Mouse (Mus musculus) neural tube, embryonic 11.5 days (tissue): ENCODE measurements around the gene Neu3. TPM values are rescaled to one million over a fixed set of nuclear protein-coding genes. Genes with fewer than 3 reads are reported as not detected.

ENCODE experiments used
- ATAC-seq: fragments of 200-750 bp; cut with Nextera tagmentation; 2 replicates; pipeline ENCODE4 v1.8.0; 2017; ENCODE audit warnings: moderate number of reproducible peaks, mild to moderate bottlenecking, moderate TSS enrichment, moderate library complexity; ENCODE audit not compliant: insufficient read depth, low FRiP score, low TSS enrichment
- DNase-seq: peaks from one replicate; pipeline ENCODE4 v3.0.0-alpha.2; 2015; ENCODE audit warnings: low spot score
- H3K27ac ChIP-seq: fragments of 300-500 bp; sonication (generic); 2 replicates; pipeline ENCODE4 v1.5.1; 2014; ENCODE audit warnings: low read depth, mild to moderate bottlenecking, low read length
- H3K27me3 ChIP-seq: fragments of 300-500 bp; sonication (generic); 2 replicates; pipeline ENCODE4 v1.6.1; 2014; ENCODE audit warnings: mild to moderate bottlenecking, low read length, mixed read lengths; ENCODE audit not compliant: control insufficient read depth, insufficient read depth
- H3K36me3 ChIP-seq: fragments of 300-500 bp; sonication (generic); 2 replicates; pipeline ENCODE4 v1.6.1; 2014; ENCODE audit warnings: mild to moderate bottlenecking, low read length, moderate library complexity, mixed read lengths; ENCODE audit not compliant: control insufficient read depth, insufficient read depth
- H3K4me1 ChIP-seq: fragments of 300-500 bp; sonication (generic); 2 replicates; pipeline ENCODE4 v1.6.1; 2014; ENCODE audit warnings: low read length, mixed read lengths; ENCODE audit not compliant: control insufficient read depth, insufficient read depth
- H3K4me2 ChIP-seq: fragments of 300-500 bp; sonication (generic); 2 replicates; pipeline ENCODE4 v1.6.1; 2014; ENCODE audit warnings: low read depth, mild to moderate bottlenecking, moderate library complexity
- H3K4me3 ChIP-seq: fragments of 300-500 bp; sonication (generic); 2 replicates; pipeline ENCODE4 v1.5.1; 2014; ENCODE audit warnings: low read depth, low read length
- H3K9ac ChIP-seq: fragments of 300-500 bp; sonication (generic); 2 replicates; pipeline ENCODE4 v1.6.1; 2014; ENCODE audit warnings: mild to moderate bottlenecking, low read length
- H3K9me3 ChIP-seq: fragments of 300-500 bp; sonication (generic); 2 replicates; pipeline ENCODE4 v1.6.1; 2016; ENCODE audit warnings: low read length; ENCODE audit not compliant: control insufficient read depth
- WGBS: fragments of 180-500 bp; shearing (Covaris S2); extraction: QIAGEN DNeasy Blood & Tissue Kit; methylation state at CpG from one replicate; pipeline ENCODE4 v1.1.7; 2014; 5-methylcytosine and 5-hydroxymethylcytosine counted together
- polyA plus RNA-seq: library from polyadenylated mRNA; unstranded; fragments of >200 nt; fragmentation: Nextera tagmentation; extraction: Ambion mirVana; gene quantifications from 2 replicates; pipeline ENCODE4 v1.2.1, GENCODE M21; 2014

Neu3 gene
- polyA plus RNA-seq, 1 experiment from 2014 or later: 2.0 TPM

DNA sequence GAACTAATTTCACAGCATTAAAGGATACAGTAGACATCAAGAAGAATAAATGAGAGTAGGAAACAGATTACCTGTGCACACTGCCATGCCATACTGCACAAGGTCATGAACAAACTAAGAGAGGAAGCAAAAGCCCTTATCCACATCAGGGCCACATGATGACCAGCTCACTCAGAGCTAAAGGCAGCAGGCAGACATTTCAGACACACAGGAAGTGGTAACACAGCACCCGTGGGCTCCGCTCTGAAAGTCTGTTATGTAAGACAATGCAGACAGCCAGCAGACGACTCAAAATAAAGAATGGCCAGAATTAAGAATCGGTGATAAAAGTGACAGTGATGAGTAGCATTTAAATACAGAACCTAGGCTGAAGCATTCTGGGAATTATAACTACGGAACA lies 46.8 kb downstream of the Neu3 start:
- Histone ChIP-seq H3K4me1 (no peaks in the 10 kb centered on the region), H3K9me3 (no peaks in the 10 kb centered on the region), H3K36me3 (no peaks in the 10 kb centered on the region), H3K27ac (no peak overlapping the region), H3K4me3 (no peak overlapping the region), H3K27me3 (no peaks in the 10 kb centered on the region), H3K9ac (no peak overlapping the region), H3K4me2 (no peak overlapping the region)
- no peak for ATAC-seq
- DNase-seq: no peak
- WGBS: 87% methylated on average over 5 of the region's 5 CpGs

DNA sequence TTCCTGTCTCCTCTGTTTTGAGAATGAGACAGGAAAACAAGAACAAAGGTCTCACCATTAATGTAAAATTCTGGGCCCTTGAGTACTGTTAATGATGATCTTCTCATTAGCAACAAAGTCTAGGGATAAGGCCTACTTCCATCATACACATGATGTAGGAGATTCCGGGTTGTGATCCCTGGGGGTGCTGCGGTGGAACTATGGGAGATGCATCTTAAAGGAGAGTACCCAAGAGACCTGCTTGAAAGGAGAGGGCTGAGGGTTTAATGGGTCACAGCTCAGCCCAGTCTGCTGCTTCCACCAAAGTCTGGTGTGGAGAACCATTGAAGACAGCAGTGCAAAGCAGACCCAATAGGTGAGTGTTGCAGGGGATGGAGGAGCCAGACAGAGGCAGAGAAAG lies 65.0 kb downstream of the Neu3 start, which contains the start of gene Olfr521:
Gene Olfr521, plus strand, starts transcription at position 301 of the 400 bp plus-strand sequence.
- Histone ChIP-seq H3K27me3 (no peaks in the 10 kb centered on the region), H3K4me1 (no peaks in the 10 kb centered on the region), H3K9me3 (peaks cover 7% of the 10 kb centered on the region), H3K27ac (no peak within 1 kb of the TSS), H3K9ac (no peak within 1 kb of the TSS), H3K4me2 (no peak within 1 kb of the TSS), H3K36me3 (no peaks in the 10 kb centered on the region), H3K4me3 (no peak within 1 kb of the TSS)
- ATAC-seq (no peak), DNase-seq (no peak)
- WGBS: 96% methylated on average over 2 of the region's 2 CpGs

Other genes starting within 250 kb of the Neu3 start
- gene Tpbgl, start 201.3 kb downstream of the Neu3 start, polyA plus RNA-seq: 1.1 and 1.4 TPM in 2 replicates
- gene Slco2b1, start 117.1 kb downstream of the Neu3 start, polyA plus RNA-seq: 2.8 and 3.4 TPM in 2 replicates
- not detected in 2 replicates for gene Olfr520, start 98.1 kb downstream of the Neu3 start, polyA plus RNA-seq
- gene Olfr521, start 64.9 kb downstream of the Neu3 start, polyA plus RNA-seq: not detected in 2 replicates
- gene Xrra1, start 30.7 kb upstream of the Neu3 start, polyA plus RNA-seq: 0.36 and 0.46 TPM in 2 replicates
- 345 and 366 TPM in 2 replicates for gene Spcs2, start 35.0 kb upstream of the Neu3 start, polyA plus RNA-seq
- 7.0 and 7.8 TPM in 2 replicates for gene Rnf169, start 152.0 kb upstream of the Neu3 start, polyA plus RNA-seq
- 0.20 and 0.69 TPM in 2 replicates for gene Chrdl2, start 177.8 kb upstream of the Neu3 start, polyA plus RNA-seq